Mouse (Mus musculus): ENCODE data around the gene Snapc4. TPM values are rescaled to one million over a fixed set of nuclear protein-coding genes. Genes with fewer than 3 reads are reported as not detected.

Snapc4 gene
- polyA plus RNA-seq, 1 experiment: 61.5 TPM

- no peak for TF ChIP-seq GATA1 (IDR thresholded peaks at IDR 0.05; ENCODE audit: low read length)
These were observed 54.9 kb downstream of the Snapc4 start for GRCm38 (mm10) chr2:26325386-26326181.

DNA sequence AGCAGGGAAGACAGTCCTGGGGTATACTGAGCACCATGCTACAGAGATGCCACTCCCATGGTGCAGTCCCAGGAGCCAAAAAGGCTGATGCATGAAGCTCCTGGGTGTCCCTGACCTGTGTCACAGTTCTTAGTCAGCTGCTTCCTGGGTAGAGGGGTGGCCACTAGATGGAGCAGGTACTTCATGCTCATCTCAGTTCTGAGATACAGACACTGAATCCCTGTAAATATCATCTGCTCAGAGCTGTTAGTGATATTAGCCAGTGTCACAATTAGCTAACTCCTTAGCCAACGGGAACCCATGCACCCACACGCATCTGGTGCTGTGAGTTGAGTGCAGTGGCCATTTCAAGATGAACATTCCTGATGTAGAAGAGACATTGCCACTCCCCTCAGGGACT, 55.5 kb downstream of the Snapc4 start:
- no peak for TF ChIP-seq GATA1 (IDR thresholded peaks at IDR 0.05; ENCODE audit: low read length)

GRCm38 (mm10) chr2:26323589-26324325, 56.7 kb downstream of the Snapc4 start:
- TF ChIP-seq GATA1 (IDR thresholded peaks at IDR 0.05; ENCODE audit: low read length): no peak

GRCm38 (mm10) chr2:26320245-26321185, 59.9 kb downstream of the Snapc4 start:
- TF ChIP-seq GATA1 (IDR thresholded peaks at IDR 0.05; ENCODE audit: low read length): no peak

DNA sequence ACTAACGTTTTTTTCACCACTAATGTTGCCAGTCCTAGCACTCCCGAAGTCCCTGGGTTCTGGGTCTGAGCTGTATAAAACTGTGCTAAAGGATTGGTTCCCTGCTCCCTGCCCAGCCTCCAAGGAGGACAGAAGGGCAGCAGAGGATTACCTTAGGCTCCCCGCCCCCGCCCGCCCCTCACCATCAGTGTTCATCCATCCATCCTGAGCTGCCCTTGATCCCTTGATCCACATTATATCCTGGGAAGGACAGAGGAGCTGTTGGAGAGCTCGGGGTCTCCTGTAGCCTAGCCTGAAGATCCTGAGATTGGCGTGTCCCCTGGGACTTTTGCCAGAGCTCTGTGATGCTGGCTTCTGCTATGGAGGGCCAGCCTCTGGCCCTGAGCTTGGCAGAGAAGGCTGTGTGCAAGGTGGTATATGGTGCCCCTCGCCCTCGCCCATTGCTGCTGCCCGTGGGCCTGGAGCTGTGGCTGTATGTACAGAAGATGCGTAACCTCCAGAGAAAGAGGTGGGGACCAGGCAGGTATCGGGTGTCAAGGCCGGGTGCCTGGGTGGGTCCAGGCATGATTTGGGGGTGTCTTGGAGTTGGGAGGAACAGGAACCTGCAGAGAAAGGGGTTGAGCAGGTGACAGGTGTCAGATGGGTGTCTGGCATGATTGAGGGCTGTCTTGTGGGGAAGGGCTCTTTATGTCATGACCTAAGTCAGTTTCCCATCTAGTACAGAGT, 60.8 kb downstream of the Snapc4 start:
- no peak for TF ChIP-seq GATA1 (IDR thresholded peaks at IDR 0.05; ENCODE audit: low read length)

- TF ChIP-seq GATA1 (IDR thresholded peaks at IDR 0.05; ENCODE audit: low read length): no peak
These were observed 61.3 kb downstream of the Snapc4 start for GRCm38 (mm10) chr2:26319109-26319508.

GRCm38 (mm10) chr2:26317991-26318672, 62.3 kb downstream of the Snapc4 start:
- TF ChIP-seq GATA1 (IDR thresholded peaks at IDR 0.05; ENCODE audit: low read length): no peak

DNA sequence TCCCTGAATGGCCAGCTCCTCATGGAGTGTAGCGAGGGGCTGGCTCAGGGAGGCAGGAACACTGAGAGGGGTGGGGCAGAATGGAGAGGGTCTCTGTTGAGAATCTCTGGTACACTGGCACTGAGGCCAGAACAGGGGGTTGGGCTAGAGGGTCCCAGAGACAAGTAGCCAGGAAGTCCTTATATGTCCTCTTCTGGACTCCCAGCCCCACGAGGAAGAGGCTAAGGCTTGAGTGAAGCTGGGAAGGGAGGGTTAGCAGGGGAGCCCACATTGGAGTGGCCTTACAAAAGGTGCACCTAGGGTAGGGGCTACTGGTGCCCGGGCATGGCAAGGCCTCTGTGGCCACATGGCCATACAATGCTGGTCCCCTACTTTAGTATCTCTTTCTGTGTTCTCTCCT, 63.1 kb downstream of the Snapc4 start:
- no peak for TF ChIP-seq GATA1 (IDR thresholded peaks at IDR 0.05; ENCODE audit: low read length)

DNA sequence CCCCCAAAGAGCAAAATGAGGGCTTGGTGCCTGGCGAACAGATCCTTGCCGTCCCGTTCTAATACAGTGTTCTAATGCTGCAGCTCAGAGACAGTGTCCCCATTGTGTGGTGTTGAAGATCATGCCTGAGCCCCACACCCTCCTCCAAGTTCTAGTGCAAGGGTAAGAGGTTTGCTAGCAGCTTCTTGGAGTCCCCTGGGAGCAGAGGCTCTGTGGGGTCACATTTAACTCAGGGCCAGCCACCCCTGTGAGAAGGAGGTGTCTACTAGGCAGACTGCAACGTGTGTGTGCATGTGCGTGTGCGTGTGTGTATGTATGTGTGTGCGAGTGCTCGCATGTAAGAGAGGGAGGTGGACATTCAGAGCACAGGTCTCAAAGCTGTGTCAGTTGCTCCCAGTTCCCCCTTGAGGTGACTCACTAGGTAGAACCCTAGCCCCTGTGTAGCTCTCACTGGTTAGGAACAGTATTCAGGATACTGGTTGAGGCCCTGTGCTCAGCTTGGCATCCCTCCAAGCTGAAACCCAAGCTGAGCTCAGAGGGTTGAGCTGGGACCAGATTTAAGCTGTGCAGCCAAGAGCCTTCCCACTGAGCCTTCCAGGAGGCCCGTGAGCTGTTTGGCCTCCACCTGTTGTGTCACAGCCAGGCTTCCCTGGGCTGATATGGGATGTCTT, 63.7 kb downstream of the Snapc4 start:
- TF ChIP-seq GATA1 (IDR thresholded peaks at IDR 0.05; ENCODE audit: low read length): no peak

DNA sequence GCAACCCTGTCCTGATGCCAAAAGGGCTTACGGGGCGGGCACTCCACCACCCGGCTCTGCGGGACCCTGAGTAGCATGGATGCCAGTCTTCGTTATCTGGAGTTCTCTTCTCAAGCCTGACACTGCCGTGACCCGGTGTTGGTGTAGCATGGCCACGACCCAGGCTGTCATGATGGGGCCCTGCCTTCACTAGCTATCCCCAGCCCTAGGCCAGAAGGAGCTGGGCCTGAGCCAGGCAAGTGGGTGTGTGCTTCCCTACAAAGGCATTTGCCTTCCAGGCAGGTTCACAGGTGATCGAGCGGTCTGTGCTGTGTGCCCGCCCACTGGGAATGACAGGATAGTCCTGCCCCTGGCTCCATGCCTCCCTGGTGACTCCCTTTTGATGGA, 64.5 kb downstream of the Snapc4 start:
- TF ChIP-seq GATA1 (IDR thresholded peaks at IDR 0.05; ENCODE audit: low read length): no peak

GRCm38 (mm10) chr2:26315072-26315924, 65.2 kb downstream of the Snapc4 start, which contains the start of gene Gpsm1:
Gene Gpsm1, plus strand, starts transcription at chr2:26315515.
- no peak for TF ChIP-seq GATA1 (IDR thresholded peaks at IDR 0.05; ENCODE audit: low read length)

GRCm38 (mm10) chr2:26314281-26315071, 66.0 kb downstream of the Snapc4 start:
- no peak for TF ChIP-seq GATA1 (IDR thresholded peaks at IDR 0.05; ENCODE audit: low read length)
